Mouse (Mus musculus) ES-E14 (cell line): ENCODE measurements at regions not wholly inside any gene's neighbourhood (a gene's known extent, or its start where the extent isn't known, plus 50 kb on each side); places are given as distances from the start of the nearest gene placed in this dataset.
A peak's percentile ranks its signal among the peaks of the same experiment; 100 is the strongest.

ENCODE experiments used
- DNase-seq: peaks from one replicate; pipeline ENCODE4 v3.0.0-alpha.2; 2013; ENCODE audit warnings: low read depth, low spot score
- H3K27ac ChIP-seq: 2 replicates; pipeline ENCODE4 v1.5.1; 2012; ENCODE audit warnings: low read depth, mild to moderate bottlenecking, low read length, moderate library complexity, mixed read lengths; ENCODE audit not compliant: poor library complexity, insufficient read depth, severe bottlenecking
- H3K36me3 ChIP-seq: 2 replicates; pipeline ENCODE4 v1.6.1; 2012; ENCODE audit warnings: mild to moderate bottlenecking, low read length, moderate library complexity, mixed read lengths; ENCODE audit not compliant: control insufficient read depth, poor library complexity, insufficient read depth, severe bottlenecking
- H3K4me1 ChIP-seq, 2 experiments: fragments of 150-350 bp in 1 of 2; sonication (generic) in 1 of 2; 2 replicates each; pipeline ENCODE4 v1.6.1; 2012; ENCODE audit warnings: low read length in 2 of 2, mild to moderate bottlenecking in 1 of 2, mixed read lengths in 1 of 2; ENCODE audit not compliant: control insufficient read depth in 2 of 2, insufficient read depth in 2 of 2, poor library complexity in 1 of 2
- H3K4me3 ChIP-seq, 2 experiments: fragments of 150-350 bp in 1 of 2; sonication (generic) in 1 of 2; 2 replicates each; pipeline ENCODE4 v1.5.1; 2012; ENCODE audit warnings: low read length in 2 of 2, low read depth in 1 of 2, mild to moderate bottlenecking in 1 of 2, mixed read lengths in 1 of 2; ENCODE audit not compliant: insufficient read depth in 1 of 2, poor library complexity in 1 of 2, severe bottlenecking in 1 of 2
- H3K9ac ChIP-seq: 2 replicates; pipeline ENCODE4 v1.6.1; 2012; ENCODE audit warnings: low read depth, mild to moderate bottlenecking, low read length, mixed read lengths; ENCODE audit not compliant: poor library complexity, insufficient read depth, severe bottlenecking
- H3K9me3 ChIP-seq: fragments of 150-350 bp; sonication (generic); 2 replicates; pipeline ENCODE4 v1.6.1; 2012; ENCODE audit warnings: low read depth, mild to moderate bottlenecking, low read length; ENCODE audit not compliant: control insufficient read depth, insufficient read depth
- CHD2 ChIP-seq: IDR thresholded peaks from 2 replicates; pipeline ENCODE4 v1.6.1; 2014; ENCODE audit warnings: mild to moderate bottlenecking, low read depth, low read length, inconsistent platforms
- HCFC1 ChIP-seq: IDR thresholded peaks from 2 replicates; pipeline ENCODE4 v1.6.1; 2012; ENCODE audit warnings: low read length, inconsistent platforms, borderline replicate concordance; ENCODE audit not compliant: insufficient read depth
- MAFK ChIP-seq: IDR thresholded peaks from 2 replicates; pipeline ENCODE4 v1.6.1; 2014; ENCODE audit warnings: mild to moderate bottlenecking, low read depth, low read length, inconsistent platforms; ENCODE audit not compliant: insufficient read depth
- ZC3H11A ChIP-seq: IDR thresholded peaks from 2 replicates; pipeline ENCODE4 v1.6.1; 2012; ENCODE audit warnings: low read depth, mild to moderate bottlenecking, inconsistent platforms, low read length, borderline replicate concordance
- ZNF384 ChIP-seq: IDR thresholded peaks from 2 replicates; pipeline ENCODE4 v1.6.1; 2012; ENCODE audit warnings: low read depth, low read length, inconsistent platforms
- in situ Hi-C, 2 experiments: fragments of 600-800 bp; cut with MboI; formaldehyde crosslinking; loops; one replicate each; pipeline ENCODE4 v1.15.1; 2025; ENCODE audit warnings: low sequenced_read_pairs in 2 of 2, inconsistent platforms in 1 of 2; ENCODE audit not compliant: unreplicated experiment in 2 of 2

DNA sequence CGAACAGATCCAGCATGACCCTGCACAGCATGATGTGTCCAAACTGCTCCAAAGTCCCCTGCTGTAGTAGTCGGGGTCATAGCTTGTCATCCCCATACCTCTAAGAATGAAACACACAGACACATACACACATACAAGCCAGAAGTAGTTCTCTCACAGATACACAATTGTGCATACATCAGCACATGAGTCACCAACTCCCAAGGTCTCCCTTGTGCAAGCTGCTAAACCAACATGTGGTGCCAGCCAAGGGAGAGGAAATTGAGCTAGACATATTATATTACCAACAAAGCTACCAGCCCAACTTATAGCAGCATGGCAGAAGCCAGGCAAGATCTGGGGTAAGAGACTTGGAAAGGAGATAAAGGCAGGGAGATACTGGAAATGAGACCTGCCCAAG is 353.5 kb upstream of the Rgma start:
- no peak for DNase-seq
- in situ Hi-C loops = no loop called here
- Histone ChIP-seq H3K9ac (no peak overlapping the region), H3K27ac (no peak overlapping the region), H3K36me3 (no peaks in the 10 kb centered on the region), H3K4me1 (no peaks in the 10 kb centered on the region), H3K4me3 (no peak overlapping the region), H3K9me3 (no peaks in the 10 kb centered on the region)
- TF ChIP-seq ZNF384 = no peak
- TF ChIP-seq ZC3H11A = no peak
- TF ChIP-seq MAFK = no peak
- TF ChIP-seq HCFC1 = no peak
- TF ChIP-seq CHD2 = no peak

DNA sequence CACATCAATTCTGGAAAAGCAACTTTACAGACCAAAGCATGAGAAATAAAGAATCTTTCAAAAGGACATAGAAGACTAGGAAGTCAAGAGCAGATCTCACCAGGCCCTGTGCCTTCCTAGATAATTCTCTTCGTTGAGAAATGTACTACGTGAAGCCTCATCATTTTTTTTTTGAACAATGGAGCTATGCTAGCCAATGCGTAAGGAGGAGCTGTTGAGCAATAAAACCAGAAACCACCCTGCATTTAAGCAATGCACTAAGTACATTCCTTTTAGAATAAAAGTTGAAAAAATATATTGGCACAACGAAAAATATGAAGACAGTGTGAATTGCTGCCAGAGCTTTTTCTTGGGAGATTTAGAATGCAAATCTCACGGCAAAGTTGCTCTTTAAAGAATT is 349.7 kb upstream of the Rgma start:
- Histone ChIP-seq H3K27ac (no peak overlapping the region), H3K36me3 (no peaks in the 10 kb centered on the region), H3K9ac (no peak overlapping the region), H3K4me1 (no peaks in the 10 kb centered on the region), H3K9me3 (no peaks in the 10 kb centered on the region), H3K4me3 (no peak overlapping the region)
- DNase-seq = no peak
- in situ Hi-C loops = no loop called here
- no peak for TF ChIP-seq MAFK
- TF ChIP-seq ZC3H11A = no peak
- TF ChIP-seq CHD2 = no peak
- no peak for TF ChIP-seq HCFC1
- TF ChIP-seq ZNF384 = no peak

DNA sequence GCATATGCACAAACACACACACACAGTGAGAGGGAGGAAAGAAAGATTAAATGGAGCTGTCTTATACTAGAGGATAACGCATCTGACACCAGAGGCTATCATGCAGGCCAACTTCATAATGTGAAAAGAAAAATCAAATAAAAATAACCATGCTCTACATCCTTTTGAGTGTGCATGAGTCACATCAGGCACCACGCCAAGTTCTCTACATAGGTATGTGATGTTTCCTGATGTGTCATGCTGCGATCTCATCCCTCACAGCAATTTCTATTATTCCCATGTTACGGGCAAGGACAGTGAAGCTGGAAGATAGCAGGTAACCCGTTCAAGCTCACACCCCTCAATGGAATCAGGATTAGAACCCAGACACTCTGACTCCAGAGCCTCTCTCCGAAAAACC is 346.4 kb upstream of the Rgma start:
- Histone ChIP-seq H3K9me3 (no peaks in the 10 kb centered on the region), H3K4me3 (no peak overlapping the region), H3K4me1 (0 out of 4 replicates have a peak, but pooled peaks cover 0 to 3% of the 10 kb centered on the region in 2 experiments), H3K9ac (no peak overlapping the region), H3K36me3 (no peaks in the 10 kb centered on the region), H3K27ac (no peak overlapping the region)
- TF ChIP-seq HCFC1 = no peak
- no peak for TF ChIP-seq ZC3H11A
- no peak for TF ChIP-seq MAFK
- no peak for TF ChIP-seq ZNF384
- TF ChIP-seq CHD2 = no peak
- in situ Hi-C loops = no loop called here
- no peak for DNase-seq

DNA sequence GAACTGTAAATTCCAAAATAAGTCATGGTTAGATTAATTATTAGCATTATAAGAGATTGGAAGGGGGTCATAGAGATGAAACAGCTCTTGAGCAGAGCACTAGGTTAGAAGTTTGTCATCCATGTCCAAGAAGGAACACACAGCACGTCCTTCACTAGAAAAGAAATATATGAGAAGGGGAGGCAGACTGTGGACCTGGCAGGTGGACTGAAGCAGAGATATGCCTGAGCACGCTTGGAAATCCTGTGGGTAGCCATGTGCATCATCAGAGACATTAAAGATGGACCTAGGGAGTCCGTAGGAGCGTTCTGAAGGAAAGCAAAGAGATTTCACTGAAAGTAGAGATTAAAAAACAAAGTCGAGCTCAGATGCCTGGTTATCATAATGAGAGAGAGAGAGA is 343.9 kb upstream of the Rgma start:
- TF ChIP-seq CHD2 = no peak
- TF ChIP-seq HCFC1 = no peak
- no peak for TF ChIP-seq ZC3H11A
- TF ChIP-seq MAFK = no peak
- TF ChIP-seq ZNF384 = no peak
- no peak overlapping the region for H3K4me3 ChIP-seq

DNA sequence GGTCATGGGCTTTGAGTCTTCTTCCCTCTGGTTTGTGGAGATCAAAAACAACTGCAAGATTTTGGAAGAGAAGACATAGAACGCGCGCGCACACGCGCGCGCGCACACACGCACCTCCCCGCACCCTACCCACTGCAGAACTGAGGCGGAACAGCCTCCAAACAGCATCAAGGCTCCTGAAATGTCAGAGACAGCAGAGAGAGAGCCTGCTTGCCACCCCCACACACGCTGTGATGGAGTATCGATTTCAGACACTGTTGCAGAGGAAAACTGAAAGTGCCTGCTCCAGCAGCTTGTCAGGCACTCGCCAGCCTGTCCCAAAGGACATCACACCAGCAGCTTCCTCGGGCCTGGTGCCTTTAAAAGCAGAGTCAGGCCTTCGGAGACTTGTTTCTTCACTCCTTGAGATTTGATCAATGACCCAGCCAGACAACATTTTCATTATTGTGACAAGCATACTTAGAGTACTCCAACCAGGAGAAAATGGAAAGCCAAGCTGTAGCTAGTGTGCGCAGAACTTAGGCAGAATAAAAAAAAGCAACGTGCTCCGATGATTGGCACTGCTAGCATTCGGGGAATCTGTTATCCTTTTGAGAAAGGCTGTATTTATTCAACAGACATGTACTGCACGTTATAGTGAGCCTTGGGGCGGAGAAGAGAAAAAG is 342.9 kb upstream of the Rgma start:
- TF ChIP-seq CHD2 (no peak), HCFC1 (no peak), ZNF384 (no peak), ZC3H11A (no peak), MAFK (no peak)
- Histone ChIP-seq H3K4me1 (0 out of 4 replicates have a peak, but pooled peaks cover 0 to 3% of the 10 kb centered on the region in 2 experiments), H3K36me3 (no peaks in the 10 kb centered on the region), H3K9ac (no peak overlapping the region), H3K9me3 (no peaks in the 10 kb centered on the region; the same call in 1 of the 2 replicates), H3K4me3 (peak overlapping the region; percentile 15 to 18; a peak in 2 of 4 replicates), H3K27ac (no peak overlapping the region)
- in situ Hi-C loops = no loop called here
- DNase-seq = peak; percentile 20

More for the DNA sequence above, 343.9 kb upstream of the Rgma start:
- no peak overlapping the region for H3K27ac ChIP-seq
- no peak for DNase-seq
- H3K4me1 ChIP-seq = 0 out of 4 replicates have a peak, but pooled peaks cover 0 to 3% of the 10 kb centered on the region in 2 experiments
- no peaks in the 10 kb centered on the region; the same call in 1 of the 2 replicates for H3K9me3 ChIP-seq
- in situ Hi-C loops = no loop called here
- H3K9ac ChIP-seq = no peak overlapping the region
- H3K36me3 ChIP-seq = no peaks in the 10 kb centered on the region
